Mouse (Mus musculus) A20 (cell line): ENCODE measurements around the gene Mex3a.

Experiments used
- DNase-seq: peaks from one replicate; pipeline ENCODE4 v3.0.0-alpha.2; 2011; ENCODE audit warnings: low read depth, low spot score

Mex3a gene

DNA sequence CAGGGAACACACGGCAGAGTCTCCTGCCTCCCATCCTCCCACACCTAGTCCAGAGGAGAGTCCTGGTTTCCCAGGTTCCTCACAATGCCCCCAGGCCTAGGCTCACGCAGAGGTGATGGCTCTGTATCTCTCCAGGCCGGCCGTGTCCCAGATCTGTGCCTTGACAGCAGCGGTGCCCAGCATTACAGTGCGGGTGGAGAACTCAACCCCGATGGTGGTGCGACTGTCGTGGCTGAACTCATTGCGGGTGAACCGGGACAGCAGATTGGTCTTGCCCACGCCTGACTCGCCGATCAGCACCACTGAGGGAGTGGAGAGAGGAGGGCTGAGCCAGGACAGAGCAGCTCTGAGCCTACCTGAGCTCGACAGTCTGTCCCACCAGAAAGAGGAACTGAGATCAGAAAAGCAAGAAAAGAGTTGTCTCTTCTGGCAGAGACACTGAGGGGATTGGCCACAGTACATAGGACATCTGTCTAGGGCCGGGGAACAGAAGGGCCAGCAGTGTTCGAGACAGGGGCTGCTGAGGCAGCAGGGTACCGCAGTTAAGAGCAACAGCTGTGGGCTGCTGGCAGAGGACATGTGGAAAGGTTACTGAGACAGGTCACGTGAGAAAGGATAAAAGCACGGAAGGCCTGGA, 12.9 kb downstream of the Mex3a start:
- peak; percentile 85 for DNase-seq

DNA sequence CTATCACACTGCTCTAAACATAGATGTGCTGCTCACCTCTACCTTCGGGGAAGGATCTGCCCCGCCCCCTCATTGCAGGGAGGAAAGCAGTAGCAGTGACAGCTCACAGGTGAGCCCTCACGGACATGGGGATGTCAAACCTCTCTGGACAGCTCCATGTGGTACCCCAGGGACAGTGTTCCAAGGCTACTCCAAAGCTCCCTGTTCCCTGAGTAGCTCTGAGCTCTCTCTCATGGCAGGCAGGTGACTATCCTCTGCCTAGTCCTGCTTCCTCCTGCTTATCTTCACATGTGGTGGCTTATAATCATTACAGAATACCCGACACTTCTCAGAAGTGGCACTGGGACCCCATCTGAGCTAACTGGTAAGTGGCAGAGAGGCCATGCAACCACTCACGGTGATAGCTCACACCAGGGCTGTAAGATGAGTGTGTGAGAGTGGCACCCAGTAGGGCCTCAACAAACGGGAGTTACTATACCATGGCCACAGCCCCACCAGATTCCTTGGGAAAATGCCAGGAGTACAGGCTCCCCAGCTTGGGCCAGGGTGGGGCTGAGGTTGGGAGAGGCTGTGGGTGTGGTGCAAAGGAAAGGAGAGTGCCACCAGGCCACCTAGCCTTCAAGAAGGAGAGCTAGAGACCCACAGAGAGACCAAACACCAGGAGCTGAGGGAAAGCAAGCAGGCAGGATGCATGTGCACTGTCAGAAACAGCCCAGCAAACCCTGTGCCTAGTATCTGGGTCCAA, 14.7 kb downstream of the Mex3a start:
- no peak for DNase-seq

DNA sequence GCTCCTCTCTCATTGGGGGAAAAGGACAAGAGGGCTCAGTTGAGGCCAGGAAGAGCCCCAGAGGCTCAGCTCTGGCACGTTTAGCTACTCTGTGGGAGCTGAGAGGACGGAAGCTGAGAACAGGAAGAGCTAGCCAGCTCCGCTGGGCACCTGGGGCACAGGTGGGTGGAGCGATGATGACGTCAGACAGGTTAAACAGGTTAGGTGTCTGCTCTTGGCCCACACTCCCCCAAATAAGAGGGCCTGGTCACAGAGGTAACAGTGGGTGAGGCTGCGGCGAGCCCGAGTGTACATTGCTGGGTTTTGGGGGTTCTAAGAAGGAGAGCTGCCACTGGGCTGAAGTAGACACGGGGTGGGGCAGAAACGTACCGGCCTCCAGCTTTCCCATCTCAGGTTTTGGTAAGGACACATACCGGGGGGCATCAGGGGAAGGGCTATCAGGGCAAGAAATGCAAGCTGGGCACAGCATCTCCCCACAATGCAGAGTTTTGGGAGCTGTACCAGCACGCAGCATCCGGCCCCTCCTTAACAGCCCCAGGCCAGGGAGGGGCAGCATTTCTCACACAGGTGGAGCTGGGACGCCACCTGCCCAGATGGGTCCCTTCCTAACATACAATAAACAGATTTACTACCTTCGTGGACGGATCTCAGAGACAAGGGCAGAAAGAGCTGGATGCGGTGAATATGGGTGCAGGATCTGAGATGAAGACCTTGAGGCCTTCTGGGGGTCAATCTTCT, 16.2 kb downstream of the Mex3a start, which contains the start of gene Rab25:
TSS of gene Rab25 (minus strand) at position 121 of the 738 bp plus-strand sequence.
- no peak for DNase-seq

DNA sequence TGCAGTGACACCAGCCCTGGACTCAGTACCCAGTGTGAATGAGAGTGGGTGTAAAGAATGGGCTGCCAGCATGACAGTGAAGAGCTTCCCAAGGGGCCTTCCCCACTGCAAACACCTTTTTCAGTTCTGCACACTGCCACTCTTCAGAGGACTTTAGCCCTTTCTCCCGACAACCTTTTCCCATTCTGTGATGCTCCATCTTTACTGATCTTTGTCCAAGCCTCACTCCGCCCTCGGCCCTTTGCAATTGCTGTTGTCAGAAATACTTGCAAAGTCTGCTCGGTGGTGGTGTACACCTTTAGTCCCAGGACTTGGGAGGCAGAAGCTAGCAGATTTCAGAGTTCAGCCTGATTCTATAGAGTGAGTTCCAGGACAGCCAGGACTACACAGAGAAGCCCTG, 19.4 kb downstream of the Mex3a start:
- DNase-seq, result no peak

DNA sequence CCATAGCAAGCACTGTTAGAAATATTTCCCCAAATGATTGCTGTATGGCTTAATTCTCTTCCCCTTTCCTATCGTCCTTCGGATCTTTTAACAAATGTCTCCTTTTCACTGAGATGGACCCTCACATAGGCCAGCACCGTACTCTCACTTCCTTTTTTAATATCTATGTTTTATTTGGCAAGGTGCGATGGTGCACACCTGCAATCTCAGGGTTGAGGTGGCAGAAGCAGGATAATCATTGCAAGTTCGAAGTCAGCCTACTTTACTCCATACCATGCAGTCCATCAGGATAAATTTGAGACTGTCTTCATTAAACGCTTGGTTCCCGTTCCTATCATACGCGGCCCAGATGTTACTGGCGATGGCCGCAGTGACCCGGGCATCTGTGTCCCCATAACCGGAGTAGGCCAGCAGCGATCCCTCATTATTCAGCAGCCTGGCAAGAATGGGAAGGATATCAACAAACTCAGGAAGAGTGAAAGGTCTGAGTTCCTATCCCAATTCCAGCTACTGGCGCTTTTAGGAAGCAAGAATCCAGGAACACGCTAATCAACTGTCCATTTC, 20.0 kb downstream of the Mex3a start:
- DNase-seq, result peak; percentile 84

DNA sequence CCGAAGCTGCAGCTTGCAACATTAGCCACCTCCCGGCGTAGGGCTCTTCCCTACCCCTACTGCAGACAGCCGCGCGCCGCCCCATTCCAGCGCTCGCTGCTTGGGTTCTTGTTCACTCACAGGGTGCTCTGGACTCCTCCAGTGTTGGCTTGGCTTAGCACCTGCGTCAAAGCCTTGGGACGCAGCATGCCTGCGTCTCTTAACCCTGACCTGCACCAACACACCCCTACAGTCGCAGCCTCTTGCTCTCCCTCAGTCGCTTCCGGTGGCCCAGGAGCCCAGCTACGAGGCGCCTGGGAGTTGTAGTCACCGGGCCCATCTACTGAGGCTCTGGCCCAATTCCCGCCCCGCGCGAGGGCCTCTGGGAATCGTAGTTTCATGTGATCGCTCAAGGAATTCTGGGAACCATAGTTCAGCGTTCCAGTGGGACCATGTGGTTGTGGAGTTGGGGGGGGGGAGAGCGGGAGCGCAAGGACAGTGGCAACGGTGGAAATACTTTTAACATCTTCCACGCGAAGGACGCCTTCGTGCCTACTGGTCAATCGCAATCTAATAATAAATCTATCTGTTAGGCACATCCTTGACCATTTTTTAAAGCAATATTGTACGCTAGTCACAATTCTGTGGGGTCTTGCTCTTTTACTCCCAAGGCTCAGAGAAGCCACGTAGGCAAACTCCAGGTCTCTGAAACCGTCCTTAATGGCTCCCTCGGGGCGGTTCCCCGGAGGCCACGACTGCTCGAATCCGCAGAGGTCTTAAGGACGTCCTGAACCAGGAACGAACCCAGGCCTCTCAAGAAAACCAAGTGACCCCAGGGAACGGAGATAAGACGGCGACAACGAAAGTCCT, 20.7 kb downstream of the Mex3a start, which contains the start of gene Lamtor2:
TSS of gene Lamtor2 (minus strand) at position 399 of the 849 bp plus-strand sequence.
- peak; percentile 98 for DNase-seq

DNA sequence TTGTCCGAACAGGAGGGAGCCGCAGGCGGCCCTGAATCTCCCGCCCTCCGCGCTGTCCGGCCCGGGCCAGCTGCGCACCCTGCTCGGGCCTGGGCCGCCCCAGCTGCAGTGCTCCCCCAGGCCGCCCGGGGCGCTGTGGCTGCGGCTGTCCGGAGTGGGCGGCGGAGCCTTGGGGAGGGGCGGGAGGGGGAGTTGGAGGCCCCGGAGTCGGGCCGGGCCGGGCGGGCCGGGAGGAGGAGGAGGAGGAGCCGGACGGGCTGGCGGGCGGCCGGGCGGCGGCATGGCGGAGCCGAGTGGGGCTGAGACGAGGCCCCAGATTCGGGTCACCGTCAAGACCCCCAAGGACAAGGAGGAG, 21.3 kb downstream of the Mex3a start, which contains the start of gene Ubqln4:
TSS of gene Ubqln4 (plus strand) at position 234 of the 355 bp plus-strand sequence.
- peak; percentile 95 for DNase-seq

DNA sequence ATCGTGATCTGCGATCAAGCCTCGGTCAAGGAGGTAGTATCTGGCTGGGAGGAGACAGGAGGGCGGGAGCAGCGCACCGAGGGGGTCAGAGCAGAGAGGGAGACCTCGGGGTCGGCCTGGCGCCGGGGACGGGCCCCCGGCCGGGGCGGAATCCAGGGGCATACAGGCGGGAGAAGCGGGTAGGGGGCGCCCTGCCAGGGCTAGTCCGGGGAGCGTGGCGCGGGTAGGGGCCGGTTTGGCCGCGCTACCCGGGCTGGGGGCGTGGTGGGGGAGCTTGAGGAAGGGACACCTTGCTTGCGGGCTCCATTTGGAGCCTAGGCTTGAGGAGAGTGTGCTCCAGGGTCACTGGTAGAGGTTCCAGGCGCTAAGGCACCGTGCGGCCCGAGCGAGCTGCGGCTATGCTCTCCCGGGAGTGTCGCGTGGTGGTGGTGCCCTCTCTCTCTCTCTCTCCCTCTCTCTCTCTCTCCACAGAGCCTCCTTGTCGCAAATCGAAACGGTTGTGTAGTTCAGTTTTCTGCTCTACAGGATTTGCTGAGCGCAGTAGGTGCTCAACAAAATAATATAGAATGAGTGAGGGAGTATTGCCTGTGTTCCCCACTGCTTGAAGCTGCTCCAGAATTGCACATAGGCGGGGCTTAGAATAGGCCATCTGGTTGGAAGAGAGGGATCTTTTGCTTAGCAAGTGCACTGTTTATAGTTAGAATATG, 21.8 kb downstream of the Mex3a start:
- DNase-seq, result peak; percentile 78

DNA sequence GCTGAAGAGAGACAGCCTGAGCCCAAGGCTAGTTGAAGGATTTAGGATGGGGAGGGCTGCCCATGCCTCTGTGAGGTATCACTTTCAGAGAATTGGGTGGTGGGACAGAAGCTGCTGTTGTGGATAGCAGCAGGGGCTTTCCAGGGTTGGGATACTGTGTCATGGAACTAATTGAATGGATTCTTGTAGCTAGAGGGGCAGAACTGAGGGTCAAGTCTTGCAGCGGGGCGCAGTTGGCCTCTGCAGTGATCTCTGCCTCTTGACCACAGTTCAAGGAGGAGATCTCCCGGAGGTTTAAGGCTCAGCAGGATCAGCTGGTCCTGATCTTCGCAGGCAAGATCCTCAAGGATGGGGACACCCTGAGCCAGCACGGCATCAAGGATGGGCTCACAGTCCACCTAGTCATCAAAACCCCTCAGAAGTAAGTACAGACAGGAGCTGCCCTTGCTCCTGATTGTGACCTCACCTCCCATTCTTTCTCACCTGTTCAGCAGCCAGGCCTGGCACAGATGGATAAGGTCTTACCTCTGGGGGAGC, 22.9 kb downstream of the Mex3a start:
- DNase-seq, result no peak

DNA sequence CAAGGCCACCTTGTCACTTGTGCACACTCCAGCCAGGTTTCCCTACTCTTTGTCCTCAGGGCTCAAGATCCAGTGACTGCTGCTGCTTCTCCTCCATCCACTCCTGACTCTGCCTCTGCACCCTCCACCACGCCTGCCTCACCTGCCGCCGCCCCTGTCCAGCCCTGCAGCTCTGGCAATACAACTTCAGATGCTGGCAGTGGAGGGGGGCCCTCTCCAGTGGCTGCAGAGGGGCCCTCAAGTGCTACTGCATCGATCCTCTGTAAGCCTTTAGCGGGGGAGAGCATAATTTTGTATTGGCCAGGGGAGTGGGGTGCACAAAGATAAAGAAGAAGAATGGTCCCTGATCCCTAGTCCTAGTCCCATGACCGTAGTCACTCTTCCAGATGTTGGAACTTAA, 23.5 kb downstream of the Mex3a start:
- DNase-seq, result no peak

DNA sequence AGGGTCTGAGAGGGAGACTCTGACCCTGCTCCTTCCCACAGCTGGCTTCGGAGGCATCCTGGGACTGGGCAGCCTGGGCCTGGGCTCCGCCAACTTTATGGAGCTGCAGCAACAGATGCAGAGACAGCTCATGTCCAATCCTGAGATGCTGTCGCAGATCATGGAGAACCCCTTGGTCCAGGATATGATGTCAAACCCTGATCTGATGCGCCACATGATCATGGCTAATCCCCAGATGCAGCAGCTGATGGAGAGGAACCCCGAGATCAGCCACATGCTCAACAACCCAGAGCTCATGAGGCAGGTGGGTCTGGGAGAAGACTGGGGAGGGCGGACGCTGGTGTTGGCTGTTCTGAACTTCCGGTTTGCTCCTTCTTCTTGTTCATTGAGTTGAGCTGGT, 24.4 kb downstream of the Mex3a start:
- no peak for DNase-seq

DNA sequence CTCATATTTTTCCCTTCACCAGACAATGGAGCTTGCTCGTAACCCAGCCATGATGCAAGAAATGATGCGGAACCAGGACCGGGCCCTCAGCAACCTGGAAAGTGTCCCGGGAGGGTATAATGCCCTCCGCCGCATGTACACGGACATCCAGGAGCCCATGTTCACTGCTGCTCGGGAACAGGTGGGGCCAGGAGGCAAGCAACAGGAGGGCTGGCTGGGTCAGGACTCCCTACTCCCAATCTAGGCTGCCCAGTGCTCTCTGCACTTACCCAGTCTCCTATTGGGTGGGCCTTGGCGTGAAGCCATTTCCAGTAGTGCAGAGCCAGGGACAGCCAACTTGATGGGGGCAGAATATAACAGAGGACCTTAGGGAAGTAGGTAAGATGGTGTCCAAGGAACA, 27.4 kb downstream of the Mex3a start:
- no peak for DNase-seq

DNA sequence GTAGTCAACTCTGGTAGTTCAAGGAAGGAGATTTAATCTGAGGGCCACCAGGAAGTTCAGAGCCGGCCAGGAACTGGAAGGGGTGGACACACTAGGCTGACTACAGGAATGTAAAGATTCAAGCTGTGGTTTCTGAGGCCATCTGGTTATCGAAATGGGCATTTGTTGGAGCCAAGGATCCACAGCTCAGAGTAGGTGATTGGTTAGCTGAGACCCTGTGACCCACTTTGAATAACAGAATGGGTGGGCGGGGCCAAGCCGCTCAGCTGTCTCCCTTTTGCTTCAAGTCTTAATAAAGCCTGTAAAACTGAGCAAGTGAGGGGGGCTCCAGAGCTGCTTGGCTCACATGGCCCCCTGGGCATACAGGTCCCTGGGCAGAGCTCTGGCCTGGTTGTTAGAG, 29.8 kb downstream of the Mex3a start:
- no peak for DNase-seq

DNA sequence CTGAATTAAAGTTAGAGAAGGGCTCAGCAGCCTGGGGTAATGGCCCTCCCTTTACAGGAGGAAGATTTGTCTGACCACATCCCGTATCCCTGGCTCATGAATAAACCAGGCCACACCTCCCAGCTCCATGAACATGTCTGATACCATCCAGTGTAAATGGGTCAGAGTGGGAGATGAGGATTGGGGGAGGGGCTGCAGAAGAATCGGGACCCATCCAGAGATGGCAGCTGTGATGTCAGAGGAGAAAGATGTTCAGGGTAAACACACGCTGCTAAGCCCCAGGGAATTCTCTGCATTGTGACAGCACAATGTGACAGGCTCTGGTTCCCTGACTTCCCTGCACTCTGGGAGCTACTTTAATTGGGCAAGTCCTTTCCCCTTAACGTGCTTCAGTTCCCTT, 31.2 kb downstream of the Mex3a start:
- no peak for DNase-seq

DNA sequence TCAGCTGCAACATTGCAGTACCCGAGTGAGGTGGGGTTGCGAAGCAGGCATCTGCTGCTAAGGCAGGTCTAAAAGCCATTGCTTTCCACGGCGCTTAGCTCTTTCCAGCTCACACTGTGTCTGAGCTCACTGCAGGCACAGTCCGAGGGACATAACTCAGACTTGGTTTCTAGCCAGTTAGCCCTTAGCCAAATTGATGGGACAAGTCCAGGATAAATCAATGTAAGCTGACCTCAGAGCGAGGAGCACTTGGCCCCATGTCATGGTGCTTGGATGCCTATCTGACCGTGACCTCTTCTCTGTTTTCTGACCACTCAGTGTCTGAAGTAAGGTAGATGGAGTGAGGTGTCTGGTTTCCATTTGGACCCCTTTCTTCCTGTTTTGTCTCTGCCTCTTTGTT, 31.8 kb downstream of the Mex3a start:
- no peak for DNase-seq

DNA sequence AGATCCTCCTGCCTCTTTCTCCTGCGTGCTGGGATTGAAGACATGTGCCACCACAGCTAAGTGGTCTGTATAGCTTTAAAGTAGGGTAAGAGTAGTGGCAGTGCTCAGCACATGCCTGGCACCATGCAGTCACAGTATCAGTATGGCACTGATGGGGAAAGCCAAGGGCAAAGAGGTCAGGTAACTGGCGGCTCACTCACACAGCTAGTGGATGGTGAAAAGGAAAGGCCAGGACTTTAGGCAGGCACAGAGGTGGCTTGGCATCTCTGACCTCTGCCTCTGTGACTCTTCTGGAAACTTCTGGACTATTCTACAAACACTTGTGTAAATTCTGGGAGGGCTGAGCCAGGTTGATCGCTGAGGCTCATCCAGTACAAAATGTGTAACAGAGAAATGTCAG, 33.9 kb downstream of the Mex3a start:
- DNase-seq, result no peak

DNA sequence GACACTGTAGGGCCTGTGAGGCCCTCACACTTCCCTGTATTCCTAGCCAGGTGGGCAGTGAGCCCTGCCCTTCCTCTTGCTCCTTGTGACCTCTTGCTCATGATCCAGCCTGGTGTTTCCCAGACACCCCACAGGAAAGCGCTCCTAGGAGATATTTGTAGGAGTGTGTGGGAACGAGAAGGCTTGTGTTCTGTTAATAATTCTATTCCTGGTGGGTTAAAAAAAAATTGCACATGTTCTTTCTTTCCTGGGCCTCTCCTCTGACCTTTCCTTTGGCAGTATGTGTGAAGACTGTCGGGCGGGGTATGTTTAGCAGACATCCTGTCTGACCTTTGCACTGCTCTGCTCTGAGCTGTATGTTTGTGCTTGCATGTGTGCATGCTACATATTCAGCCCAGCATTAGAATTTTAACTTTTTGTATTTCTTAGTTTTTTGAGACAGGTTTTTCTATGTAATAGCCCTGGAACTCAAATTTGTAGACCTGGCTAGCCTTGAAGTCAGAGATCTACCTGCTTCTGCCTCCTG, 34.4 kb downstream of the Mex3a start:
- DNase-seq, result no peak

DNA sequence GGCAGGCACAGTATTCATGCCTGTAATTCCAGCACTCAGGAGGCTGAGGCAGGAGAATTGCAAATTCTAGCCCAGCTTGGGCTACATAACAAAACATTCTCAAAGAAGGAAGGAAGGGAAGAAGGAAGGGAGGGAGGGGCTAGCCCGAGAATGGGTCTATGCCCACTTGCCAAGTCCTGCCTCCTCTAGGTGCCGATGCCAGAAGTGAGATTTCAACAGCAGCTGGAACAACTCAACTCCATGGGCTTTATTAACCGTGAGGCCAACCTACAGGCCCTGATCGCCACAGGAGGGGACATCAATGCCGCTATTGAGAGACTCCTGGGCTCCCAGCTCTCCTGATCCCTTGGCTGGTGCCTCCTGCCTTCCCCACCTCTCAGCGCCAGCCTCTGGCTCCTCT, 35.7 kb downstream of the Mex3a start:
- no peak for DNase-seq

DNA sequence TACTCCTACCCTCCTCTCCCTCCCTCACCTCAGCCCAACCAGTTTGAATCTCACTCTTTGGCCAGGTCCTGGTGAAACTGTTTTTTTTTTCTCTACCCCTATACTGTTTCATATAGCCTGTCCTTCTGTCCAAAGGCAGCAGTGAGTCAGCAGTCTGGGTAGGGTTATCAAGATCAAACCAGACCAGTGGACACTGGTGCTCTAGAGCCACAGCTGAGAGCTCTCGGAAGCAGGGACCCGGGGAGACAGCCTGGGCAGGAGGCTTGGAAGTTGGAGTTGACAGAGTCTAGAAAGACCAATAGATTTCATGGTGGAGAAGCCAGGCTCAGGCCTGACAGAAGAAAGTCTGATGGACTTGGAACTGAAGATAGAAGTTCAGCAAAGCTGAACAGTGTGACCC, 36.4 kb downstream of the Mex3a start:
- DNase-seq, result no peak

DNA sequence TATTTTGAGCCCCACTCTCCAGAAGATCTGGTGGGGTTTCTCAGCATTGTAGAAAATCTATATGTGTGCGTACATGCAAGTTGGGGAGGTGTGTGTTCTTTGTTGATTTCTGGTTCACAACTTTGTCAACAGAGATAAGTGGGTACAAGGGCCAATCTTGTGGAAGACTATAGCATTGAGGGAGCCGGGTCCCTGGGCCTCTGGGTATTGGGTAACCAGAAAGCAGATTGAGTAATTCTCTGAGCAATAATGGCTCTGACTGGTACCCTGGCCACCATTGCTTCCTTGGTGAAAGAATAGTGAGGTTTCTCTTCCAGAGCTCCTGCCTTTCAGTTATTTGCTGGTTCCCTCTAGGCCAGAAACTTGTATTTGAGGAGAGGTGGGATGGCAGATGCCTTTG, 36.9 kb downstream of the Mex3a start:
- DNase-seq, result no peak
